Mouse (Mus musculus) brown adipose tissue, adult 24 weeks (tissue): ENCODE data around the gene Wdr54. TPM values are rescaled to one million over a fixed set of nuclear protein-coding genes. Genes with fewer than 3 reads are reported as not detected.

Experiments used
- H3K27ac ChIP-seq: fragments of 200-500 bp; replicated peaks from 2 replicates; pipeline ENCODE4 v1.5.1; 2012; ENCODE audit warnings: low read depth, mild to moderate bottlenecking, low read length
- H3K4me1 ChIP-seq: fragments of 200-500 bp; 2 replicates; pipeline ENCODE4 v1.6.1; 2012; ENCODE audit warnings: low read length, mixed read lengths; ENCODE audit not compliant: control insufficient read depth, insufficient read depth, insufficient read length
- H3K4me3 ChIP-seq: fragments of 200-500 bp; 2 replicates; pipeline ENCODE4 v1.5.1; 2012; ENCODE audit warnings: low read depth, mild to moderate bottlenecking, low read length, moderate library complexity; ENCODE audit not compliant: insufficient read depth
- polyA plus RNA-seq: library from polyadenylated mRNA; stranded (reverse); fragments of >200 nt; gene quantifications from 2 replicates; pipeline ENCODE4 v1.2.4, GENCODE M21; 2012; ENCODE audit not compliant: missing spikeins, insufficient read depth, insufficient read length

The Wdr54 gene
- polyA plus RNA-seq, 1 experiment: not detected

GRCm38 (mm10) chr6:83111510-83112136 is 44.6 kb downstream of the Wdr54 start:
- H3K27ac ChIP-seq: no peak overlapping the region
- no peak overlapping the region for H3K4me3 ChIP-seq
- peaks cover 7% of the 10 kb centered on the region; the same call in 1 of the 2 replicates for H3K4me1 ChIP-seq

GRCm38 (mm10) chr6:83108762-83109668 is 47.2 kb downstream of the Wdr54 start, which contains the start of gene Mrpl53:
Mrpl53 (plus strand) TSS chr6:83109040.
- Histone ChIP-seq H3K4me3 (peak within 1 kb of the TSS; percentile 89), H3K4me1 (peaks cover 4% of the 10 kb centered on the region; the same call in 1 of the 2 replicates), H3K27ac (peak within 1 kb of the TSS; percentile 92)

- Histone ChIP-seq H3K4me1 (peaks cover 4% of the 10 kb centered on the region), H3K4me3 (peak overlapping the region; percentile 89), H3K27ac (no peak overlapping the region)
These were observed 48.4 kb downstream of the Wdr54 start for GRCm38 (mm10) chr6:83107566-83108400.

- peaks cover 10% of the 10 kb centered on the region for H3K4me1 ChIP-seq
- no peak overlapping the region for H3K4me3 ChIP-seq
- no peak overlapping the region for H3K27ac ChIP-seq
These were observed 52.0 kb downstream of the Wdr54 start for GRCm38 (mm10) chr6:83104158-83104557.

GRCm38 (mm10) chr6:83103130-83103650 is 53.0 kb downstream of the Wdr54 start:
- Histone ChIP-seq H3K4me3 (0 out of 2 replicates have a peak overlapping the region, but pooled peaks have one; percentile 76), H3K27ac (no peak overlapping the region), H3K4me1 (peaks cover 10% of the 10 kb centered on the region)

GRCm38 (mm10) chr6:83101688-83102556 is 54.3 kb downstream of the Wdr54 start:
- Histone ChIP-seq H3K27ac (peak overlapping the region; percentile 42), H3K4me1 (peaks cover 6% of the 10 kb centered on the region), H3K4me3 (peak overlapping the region; percentile 76)

- peaks cover 6% of the 10 kb centered on the region for H3K4me1 ChIP-seq
- H3K27ac ChIP-seq: peak within 1 kb of the TSS; percentile 42
These were observed 54.9 kb downstream of the Wdr54 start, which contains the start of the genes Ccdc142 and Gm42688 for GRCm38 (mm10) chr6:83101316-83101687. Ccdc142 (plus strand) TSS chr6:83101601. Gm42688 (plus strand) TSS chr6:83101617.

More at GRCm38 (mm10) chr6:83101316-83101687, 54.9 kb downstream of the Wdr54 start, which contains the start of the genes Ccdc142 and Gm42688:
- H3K4me3 ChIP-seq: peak within 1 kb of the TSS; percentile 76

Other genes with a start within 250 kb of the Wdr54 start
- not detected in 2 replicates for gene Sema4f, start 216.6 kb downstream of the Wdr54 start, polyA plus RNA-seq
- gene M1ap, start 209.5 kb downstream of the Wdr54 start, polyA plus RNA-seq: not detected in 2 replicates
- gene Dok1, start 122.9 kb downstream of the Wdr54 start, polyA plus RNA-seq: 1.3 and 1.5 TPM in 2 replicates
- gene Loxl3, start 122.2 kb downstream of the Wdr54 start, polyA plus RNA-seq: 0.63 and 1.6 TPM in 2 replicates
- gene Aup1, start 101.9 kb downstream of the Wdr54 start, polyA plus RNA-seq: 78.0 and 97.2 TPM in 2 replicates
- gene Htra2, start 101.1 kb downstream of the Wdr54 start, polyA plus RNA-seq: 42.8 and 48.9 TPM in 2 replicates
- gene Dqx1, start 98.6 kb downstream of the Wdr54 start, polyA plus RNA-seq: 0.79 TPM in 1 of 2 replicates, not detected in the other
- gene Tlx2, start 86.1 kb downstream of the Wdr54 start, polyA plus RNA-seq: not detected in 2 replicates
- gene Pcgf1, start 78.5 kb downstream of the Wdr54 start, polyA plus RNA-seq: 16.5 and 22.5 TPM in 2 replicates
- not detected in 2 replicates for gene Lbx2, start 70.0 kb downstream of the Wdr54 start, polyA plus RNA-seq
- not detected in 2 replicates for gene Ccdc142, start 54.8 kb downstream of the Wdr54 start, polyA plus RNA-seq
- gene Gm42688, start 54.8 kb downstream of the Wdr54 start, polyA plus RNA-seq: not detected in 2 replicates
- gene Mrpl53, start 47.4 kb downstream of the Wdr54 start, polyA plus RNA-seq: 172 and 202 TPM in 2 replicates
- 6.0 and 6.2 TPM in 2 replicates for gene Mogs, start 40.9 kb downstream of the Wdr54 start, polyA plus RNA-seq
- gene Wbp1, start 34.8 kb downstream of the Wdr54 start, polyA plus RNA-seq: 62.1 and 70.3 TPM in 2 replicates
- 8.7 and 13.1 TPM in 2 replicates for gene Ino80b, start 31.0 kb downstream of the Wdr54 start, polyA plus RNA-seq
- 4.5 and 7.1 TPM in 2 replicates for gene Rtkn, start 20.9 kb downstream of the Wdr54 start, polyA plus RNA-seq
- gene 1700003E16Rik, start within 50 bp of the Wdr54 start, polyA plus RNA-seq: not detected in 2 replicates
- gene Dctn1, start 9.5 kb upstream of the Wdr54 start, polyA plus RNA-seq: 31.0 and 31.2 TPM in 2 replicates
- not detected in 2 replicates for gene Slc4a5, start 63.4 kb upstream of the Wdr54 start, polyA plus RNA-seq
- gene Mthfd2, start 169.5 kb upstream of the Wdr54 start, polyA plus RNA-seq: 5.2 and 7.4 TPM in 2 replicates
- 38.1 and 43.1 TPM in 2 replicates for gene Mob1a, start 169.6 kb upstream of the Wdr54 start, polyA plus RNA-seq
- gene Bola3, start 192.8 kb upstream of the Wdr54 start, polyA plus RNA-seq: 671 and 946 TPM in 2 replicates